ENCODE assay signal across 9 mouse cellular contexts in genomic region chr2:5995538-5995937, GRCm38 (mm10). TPM values are rescaled to one million over a fixed set of nuclear protein-coding genes. Genes with fewer than 3 reads are reported as not detected.
DNase-seq lines count a peak whose midpoint lies in the region; ATAC-seq lines count a peak whose summit lies in the region.
"Had no signal": no experiment of that assay in that cellular context is flagged by ENCODE, and none has a peak within 500 bp of the region (broad histone marks: within the 10 kb centered on the region; RNA-seq: fewer than 3 reads in every experiment).

No protein-coding gene starts in this region.

- H3K27ac ChIP-seq in heart, embryonic 16.5 days (ENCODE audit: low read length) = no peak overlapping the region
- no peak overlapping the region for H3K27ac ChIP-seq in intestine, embryonic 15.5 days
- H3K27ac ChIP-seq in forebrain, embryonic 16.5 days (ENCODE audit: low read length) = no peak overlapping the region
- H3K27ac ChIP-seq: limb, embryonic 13.5 days had no signal

- H3K4me3 ChIP-seq in heart, embryonic 16.5 days (ENCODE audit: low read length) = no peak overlapping the region
- H3K4me3 ChIP-seq in intestine, embryonic 15.5 days (replicated peaks) = no peak overlapping the region
- H3K4me3 ChIP-seq in forebrain, embryonic 16.5 days (replicated peaks; ENCODE audit: low read length) = no peak overlapping the region
- H3K4me3 ChIP-seq: limb, embryonic 13.5 days had no signal

- ATAC-seq in heart, embryonic 16.5 days (replicated peaks; ENCODE audit: extremely low read depth, insufficient read depth, low FRiP score) = no peak
- 0 out of 2 replicates have a peak, but pooled peaks have one; percentile 25 for ATAC-seq in common myeloid progenitor, adult 5-6 weeks (replicated peaks; ENCODE audit: low read depth, poor library complexity, severe bottlenecking)
- peak; percentile 56; the same call in 1 of the 2 replicates for ATAC-seq in intestine, embryonic 15.5 days
- ATAC-seq in forebrain, embryonic 16.5 days = no peak

- H3K27me3 ChIP-seq in heart, embryonic 16.5 days (ENCODE audit: control insufficient read depth, insufficient read depth, low read length) = no peaks in the 10 kb centered on the region
- H3K27me3 ChIP-seq in intestine, embryonic 15.5 days (replicated peaks) = no peaks in the 10 kb centered on the region
- H3K27me3 ChIP-seq in forebrain, embryonic 16.5 days (replicated peaks; ENCODE audit: control insufficient read depth, insufficient read depth, low read length) = no peaks in the 10 kb centered on the region
- H3K27me3 ChIP-seq: limb, embryonic 13.5 days had no signal

- H3K9me3 ChIP-seq in heart, embryonic 16.5 days (replicated peaks; ENCODE audit: control insufficient read depth, low read length) = no peaks in the 10 kb centered on the region
- H3K9me3 ChIP-seq in intestine, embryonic 15.5 days = no peaks in the 10 kb centered on the region
- H3K9me3 ChIP-seq in forebrain, embryonic 16.5 days (ENCODE audit: control insufficient read depth, low read length) = 0 out of 2 replicates have a peak, but pooled peaks cover 3% of the 10 kb centered on the region
- H3K9me3 ChIP-seq: limb, embryonic 13.5 days had no signal

- H3K36me3 ChIP-seq in heart, embryonic 16.5 days (ENCODE audit: control insufficient read depth, insufficient read depth) = peaks cover 8% of the 10 kb centered on the region
- peaks cover 8% of the 10 kb centered on the region for H3K36me3 ChIP-seq in intestine, embryonic 15.5 days
- H3K36me3 ChIP-seq in forebrain, embryonic 16.5 days (ENCODE audit: control insufficient read depth, insufficient read depth) = peaks cover 2% of the 10 kb centered on the region; the same call in 1 of the 2 replicates

- no peak for DNase-seq in heart, postnatal 25 days (ENCODE audit: low spot score)
- peak; percentile 44 for DNase-seq in urinary bladder, postnatal 25 days (ENCODE audit: low spot score)
- DNase-seq in urinary bladder, postnatal 4 days (ENCODE audit: low spot score in 2 of 2) = no peak
- peak; percentile 74 for DNase-seq in lung, postnatal 10 days

- 20% methylated on average over 5 of the region's 5 CpGs for WGBS in heart, embryonic 16.5 days
- WGBS in intestine, embryonic 15.5 days = 14% methylated on average over 5 of the region's 5 CpGs
- WGBS in forebrain, embryonic 16.5 days = 24% methylated on average over 5 of the region's 5 CpGs

- no peak overlapping the region for H3K9ac ChIP-seq in heart, embryonic 16.5 days (ENCODE audit: low read length)
- no peak overlapping the region for H3K9ac ChIP-seq in intestine, embryonic 15.5 days
- no peak overlapping the region for H3K9ac ChIP-seq in forebrain, embryonic 16.5 days (replicated peaks; ENCODE audit: low read depth, low read length)
- H3K9ac ChIP-seq: limb, embryonic 13.5 days had no signal

- no peaks in the 10 kb centered on the region for H3K4me1 ChIP-seq in heart, embryonic 16.5 days (ENCODE audit: control insufficient read depth, insufficient read depth, low read length)
- H3K4me1 ChIP-seq in intestine, embryonic 15.5 days (replicated peaks) = no peaks in the 10 kb centered on the region
- no peaks in the 10 kb centered on the region for H3K4me1 ChIP-seq in forebrain, embryonic 16.5 days (replicated peaks; ENCODE audit: control insufficient read depth, insufficient read depth, low read length)

- intact Hi-C loops in heart, postnatal 25 days (cut with DNase I) = loop anchor here (1.0 to 10.0 kb wide), 2 partner anchors 172 to 409 kb away; no protein-coding TSS in a partner anchor

- peak overlapping the region; percentile 18; the same call in 1 of the 2 replicates for H3K4me2 ChIP-seq in heart, embryonic 16.5 days (ENCODE audit: low read depth, low read length)
- no peak overlapping the region for H3K4me2 ChIP-seq in intestine, embryonic 15.5 days (replicated peaks)
- H3K4me2 ChIP-seq in forebrain, embryonic 16.5 days (ENCODE audit: low read length) = no peak overlapping the region
- H3K4me2 ChIP-seq: limb, embryonic 13.5 days had no signal

RNA-seq across cellular contexts. Expression of gene Upf2, which starts 44.3 kb away (rescaled TPM):
- 5.8 and 6.1 TPM in 2 replicates for polyA plus RNA-seq in heart, embryonic 16.5 days (2015; fragmentation: Nextera tagmentation; extraction: Ambion mirVana)
- total RNA-seq in heart, postnatal 25 days (2021) = 10 to 100 TPM; 12.9 to 14.3 TPM
- total RNA-seq in common myeloid progenitor, adult 5-6 weeks (2017) = 52.6 and 57.1 TPM in 2 replicates
- 8.4 and 9.1 TPM in 2 replicates for polyA plus RNA-seq in intestine, embryonic 15.5 days (2015; fragmentation: Nextera tagmentation; extraction: Ambion mirVana)
- polyA plus RNA-seq in forebrain, embryonic 16.5 days (2015; fragmentation: Nextera tagmentation; extraction: Ambion mirVana) = 8.9 and 9.4 TPM in 2 replicates

RNA-seq across cellular contexts. Expression of gene Dhtkd1, which starts 52.9 kb away (rescaled TPM):
- 2.1 and 2.2 TPM in 2 replicates for polyA plus RNA-seq in heart, embryonic 16.5 days (2015; fragmentation: Nextera tagmentation; extraction: Ambion mirVana)
- 1 to 10 TPM; 5.1 to 5.5 TPM for total RNA-seq in heart, postnatal 25 days (2021)
- 1.1 and 1.5 TPM in 2 replicates for total RNA-seq in common myeloid progenitor, adult 5-6 weeks (2017)
- 2.8 and 3.5 TPM in 2 replicates for polyA plus RNA-seq in intestine, embryonic 15.5 days (2015; fragmentation: Nextera tagmentation; extraction: Ambion mirVana)
- 4.8 and 7.6 TPM in 2 replicates for polyA plus RNA-seq in forebrain, embryonic 16.5 days (2015; fragmentation: Nextera tagmentation; extraction: Ambion mirVana)

Comparison
In these comparisons a context has a peak if more than half of its experiments do, and no peak if none do; other contexts are left out.
1. DNase-seq: peak in urinary bladder, postnatal 25 days (single experiment) and lung, postnatal 10 days (single experiment); none in heart, postnatal 25 days (single experiment) and urinary bladder, postnatal 4 days (0 of 2).
2. ATAC-seq: peak in common myeloid progenitor, adult 5-6 weeks (single experiment) and intestine, embryonic 15.5 days (single experiment); none in heart, embryonic 16.5 days (single experiment) and forebrain, embryonic 16.5 days (single experiment).